Mouse (Mus musculus): ENCODE results near the gene Aqp2.

Gene Aqp2

GRCm38 (mm10) chr15:99592177-99592576 lies 13.3 kb downstream of the Aqp2 start:
- DNase-seq: no peak

GRCm38 (mm10) chr15:99592877-99593276 lies 14.0 kb downstream of the Aqp2 start:
- no peak for DNase-seq

- no peak for DNase-seq
These were observed 16.1 kb downstream of the Aqp2 start for GRCm38 (mm10) chr15:99594951-99595350.

- peak; percentile 32 to 34 for DNase-seq
These were observed 17.3 kb downstream of the Aqp2 start for GRCm38 (mm10) chr15:99596056-99596687.

GRCm38 (mm10) chr15:99596841-99597240 lies 18.0 kb downstream of the Aqp2 start:
- no peak for DNase-seq

GRCm38 (mm10) chr15:99597596-99597995 lies 18.7 kb downstream of the Aqp2 start:
- DNase-seq: no peak

- no peak for DNase-seq
These were observed 20.6 kb downstream of the Aqp2 start for GRCm38 (mm10) chr15:99599245-99600070.

- no peak for DNase-seq
These were observed 22.3 kb downstream of the Aqp2 start, which contains the start of gene Aqp6 for GRCm38 (mm10) chr15:99600986-99601822. Gene Aqp6, plus strand, starts transcription at chr15:99601400.

GRCm38 (mm10) chr15:99601823-99602120 lies 22.9 kb downstream of the Aqp2 start:
- no peak for DNase-seq

- DNase-seq: no peak
These were observed 23.5 kb downstream of the Aqp2 start for GRCm38 (mm10) chr15:99602206-99602820.

GRCm38 (mm10) chr15:99603216-99603615 lies 24.4 kb downstream of the Aqp2 start:
- DNase-seq: no peak

GRCm38 (mm10) chr15:99605595-99605994 lies 26.7 kb downstream of the Aqp2 start:
- no peak for DNase-seq

- no peak for DNase-seq
These were observed 27.7 kb downstream of the Aqp2 start for GRCm38 (mm10) chr15:99606515-99606914.

- DNase-seq: no peak
These were observed 28.7 kb downstream of the Aqp2 start for GRCm38 (mm10) chr15:99607388-99608113.

GRCm38 (mm10) chr15:99608382-99609125 lies 29.7 kb downstream of the Aqp2 start:
- DNase-seq: no peak

GRCm38 (mm10) chr15:99611563-99611962 lies 32.7 kb downstream of the Aqp2 start:
- DNase-seq: no peak

GRCm38 (mm10) chr15:99614273-99614672 lies 35.4 kb downstream of the Aqp2 start:
- no peak for DNase-seq

GRCm38 (mm10) chr15:99614753-99615152 lies 35.9 kb downstream of the Aqp2 start:
- DNase-seq: no peak

- DNase-seq: no peak
These were observed 36.4 kb downstream of the Aqp2 start for GRCm38 (mm10) chr15:99615246-99615645.

- DNase-seq: no peak
These were observed 39.7 kb downstream of the Aqp2 start for GRCm38 (mm10) chr15:99618595-99618994.

GRCm38 (mm10) chr15:99619821-99620220 lies 41.0 kb downstream of the Aqp2 start:
- no peak for DNase-seq

- no peak for DNase-seq
These were observed 43.2 kb downstream of the Aqp2 start for GRCm38 (mm10) chr15:99622063-99622462.
